Mouse (Mus musculus) urinary bladder, postnatal 4 days (tissue): ENCODE results near the gene Ankrd17.

Source experiments
- DNase-seq, 2 experiments: peaks; one replicate each; pipeline ENCODE4 v3.0.0; 2021 to 2022; ENCODE audit warnings: low spot score in 2 of 2

Gene Ankrd17

DNA sequence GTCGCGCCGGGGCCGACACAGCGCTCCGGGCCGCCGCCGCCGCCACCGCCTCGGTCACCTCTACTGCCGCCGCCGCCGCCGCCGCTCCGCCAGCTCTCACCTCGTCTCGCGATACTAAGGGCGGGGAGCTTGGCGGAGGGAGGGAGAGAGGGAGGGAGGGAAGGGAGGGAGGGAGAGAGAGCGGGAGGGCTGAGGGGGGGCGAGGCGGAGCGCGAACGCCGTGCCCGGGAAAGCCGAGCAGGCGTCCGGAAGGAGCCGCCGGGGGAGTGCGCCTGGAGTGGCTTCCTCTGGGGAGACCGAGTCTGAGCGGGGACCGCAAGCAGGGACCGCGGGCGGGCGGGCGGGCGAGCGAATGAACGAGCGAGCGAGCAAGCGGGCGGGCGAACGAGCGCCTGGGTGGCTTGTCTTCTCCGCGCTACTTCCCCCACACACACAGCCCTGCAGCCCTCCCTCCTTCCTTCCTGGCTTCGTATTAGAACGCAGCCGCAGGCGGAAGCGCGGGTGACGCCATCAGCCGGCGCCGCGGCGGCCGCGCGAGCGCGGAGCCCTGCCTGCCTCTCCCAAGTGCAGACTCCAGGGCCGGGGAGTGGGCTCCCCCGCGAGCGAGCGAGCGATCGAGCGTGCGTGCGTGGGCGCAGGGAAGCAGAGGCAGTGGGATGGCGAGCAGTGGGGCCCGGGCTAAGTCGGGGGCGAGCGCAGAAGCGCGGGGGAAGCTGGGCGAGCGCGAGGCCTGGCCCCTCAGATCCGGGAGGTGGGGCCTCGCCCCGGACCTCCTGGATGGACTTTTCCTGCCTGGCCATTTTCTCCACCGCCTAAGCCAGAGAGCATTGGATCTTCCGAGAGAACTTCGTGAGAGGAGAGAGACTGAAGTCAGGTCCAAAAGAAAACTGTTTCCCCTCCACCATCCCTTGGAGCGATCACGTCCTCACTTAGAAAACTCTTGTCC, at the start of gene Ankrd17:
Gene Ankrd17 (minus strand): TSS at position 457 of the 946 bp plus-strand sequence.
- peak; percentile 89 to 90 for DNase-seq

- no peak for DNase-seq
These were observed 48.5 kb upstream of the Ankrd17 start for GRCm38 (mm10) chr5:90414925-90415295.

DNA sequence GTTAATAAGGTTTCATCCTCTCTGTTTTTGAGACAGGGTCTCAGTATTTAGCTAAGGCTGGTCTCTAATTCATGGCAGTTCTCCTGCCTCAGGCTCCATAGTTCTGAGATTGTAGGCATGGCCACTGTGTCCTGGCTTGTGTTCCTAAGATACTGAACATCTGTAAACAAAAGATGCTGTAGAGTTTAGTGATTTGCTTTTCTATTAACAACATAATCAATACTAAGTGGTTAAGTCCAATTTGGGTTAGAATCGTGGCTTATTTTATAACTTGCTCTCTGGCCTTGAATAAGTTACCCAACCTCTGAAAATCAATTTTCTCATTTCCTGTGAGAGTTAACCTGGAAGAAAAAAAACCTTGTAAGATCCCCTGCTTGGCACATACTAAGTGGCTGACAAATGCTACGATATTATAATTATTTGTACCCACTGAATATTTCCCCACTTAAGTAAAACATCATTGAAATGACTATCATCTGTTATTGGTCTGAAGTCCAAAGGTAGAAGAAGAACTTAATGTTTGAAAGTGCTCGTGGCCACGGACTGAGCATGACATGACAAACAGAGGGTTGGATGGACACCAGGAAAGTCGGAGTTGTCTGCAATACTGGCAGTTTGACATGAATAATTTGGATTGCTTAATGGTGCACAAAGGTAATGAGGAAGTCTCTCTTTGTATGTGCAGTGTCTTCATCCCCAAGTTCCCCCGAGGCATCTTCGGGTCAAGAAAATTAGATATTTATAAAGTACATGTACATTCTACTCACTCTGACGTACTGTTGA, 48.0 kb upstream of the Ankrd17 start:
- no peak for DNase-seq

DNA sequence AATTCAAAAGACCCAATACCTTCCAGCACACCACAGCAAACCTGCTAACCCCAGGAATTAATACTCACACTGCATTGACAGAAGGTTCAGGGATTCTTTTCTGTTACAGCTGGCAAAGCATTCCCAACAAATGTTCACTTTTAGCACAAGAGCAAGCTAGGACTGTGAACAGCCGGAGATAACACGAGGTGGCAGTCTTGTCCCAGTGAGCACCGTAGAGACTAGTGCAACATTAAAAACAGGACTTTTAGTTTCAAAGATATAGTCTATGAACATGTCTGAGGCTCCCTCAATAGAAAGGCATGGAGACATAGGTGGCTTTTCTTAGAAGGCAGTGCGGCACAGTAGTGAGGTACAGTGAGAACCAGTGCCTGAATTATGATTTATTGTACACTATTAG, 38.8 kb upstream of the Ankrd17 start:
- no peak for DNase-seq

DNA sequence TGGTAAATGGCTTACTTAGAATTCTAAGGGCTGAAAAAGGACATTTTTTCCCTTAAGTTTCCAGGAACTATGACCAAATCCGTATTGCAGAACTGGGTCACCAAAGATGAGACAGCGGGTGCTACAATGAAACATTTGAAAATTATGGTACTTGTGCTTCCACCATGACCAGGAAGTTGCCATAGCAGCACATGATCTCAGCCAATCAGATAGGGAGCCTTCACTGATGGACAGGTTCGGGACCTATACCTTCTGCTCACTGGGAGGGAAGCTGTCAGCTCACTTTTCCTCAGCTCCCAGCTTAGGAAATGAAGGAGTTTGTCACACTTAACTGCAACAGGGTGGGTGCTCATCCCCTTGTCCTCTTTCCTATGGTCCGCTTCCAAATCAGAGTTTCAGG, 30.4 kb upstream of the Ankrd17 start:
- no peak for DNase-seq

DNA sequence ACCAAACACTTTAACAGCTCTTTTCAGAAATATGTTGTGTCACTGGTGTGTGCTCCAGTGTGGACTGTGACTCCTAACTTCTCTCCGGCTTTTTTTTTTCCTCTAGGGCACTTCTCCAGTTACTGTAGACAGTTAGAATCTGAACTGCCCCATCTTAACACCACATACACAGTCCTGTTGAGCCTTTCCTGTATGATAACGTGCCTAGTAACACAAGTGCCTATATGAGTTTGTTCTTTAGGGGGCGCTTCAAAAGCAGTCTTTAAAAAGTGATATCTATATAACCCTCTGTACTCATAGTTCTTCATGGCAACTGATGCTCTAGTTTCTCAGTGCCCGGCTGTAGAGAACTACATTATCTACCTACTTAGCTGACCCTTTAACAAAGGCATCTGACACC, 27.9 kb upstream of the Ankrd17 start:
- no peak for DNase-seq

DNA sequence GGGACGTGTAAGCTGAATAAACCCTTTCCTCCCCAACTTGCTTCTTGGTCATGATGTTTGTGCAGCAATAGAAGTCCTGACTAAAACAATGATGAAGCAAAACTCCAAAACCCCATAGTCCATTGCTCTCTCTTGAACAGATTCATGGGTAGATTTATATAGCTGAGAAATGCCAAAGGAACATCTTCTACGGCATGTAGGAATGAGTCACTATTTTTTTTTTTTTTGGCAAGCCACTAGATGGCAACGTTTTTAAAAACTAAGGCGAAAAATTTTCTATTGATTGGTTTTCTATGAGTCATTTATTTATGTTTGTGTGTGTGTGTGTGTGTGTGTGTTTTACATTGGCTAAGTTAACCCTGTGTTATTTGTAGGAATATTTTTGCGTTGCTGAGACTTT, 27.4 kb upstream of the Ankrd17 start:
- no peak for DNase-seq

DNA sequence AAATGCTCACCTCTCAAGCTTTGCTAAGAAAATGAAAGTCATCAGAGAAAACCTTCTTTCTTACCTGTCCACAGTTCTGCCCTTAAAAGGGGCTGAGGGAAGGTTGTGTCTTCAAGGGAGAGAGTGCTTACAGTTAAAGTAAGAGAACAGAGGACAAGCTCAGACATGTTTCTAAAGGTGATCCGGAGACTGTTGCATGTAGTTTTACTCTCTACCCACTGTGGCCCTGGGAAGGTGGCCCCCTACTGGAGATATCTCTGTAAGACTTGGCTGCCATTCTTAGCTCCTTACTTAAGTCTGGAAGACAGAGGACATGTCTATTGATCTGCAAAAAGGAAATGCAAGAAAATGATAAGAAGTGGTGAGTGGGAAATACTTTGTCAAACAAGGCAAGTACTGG, 16.7 kb upstream of the Ankrd17 start:
- no peak for DNase-seq

DNA sequence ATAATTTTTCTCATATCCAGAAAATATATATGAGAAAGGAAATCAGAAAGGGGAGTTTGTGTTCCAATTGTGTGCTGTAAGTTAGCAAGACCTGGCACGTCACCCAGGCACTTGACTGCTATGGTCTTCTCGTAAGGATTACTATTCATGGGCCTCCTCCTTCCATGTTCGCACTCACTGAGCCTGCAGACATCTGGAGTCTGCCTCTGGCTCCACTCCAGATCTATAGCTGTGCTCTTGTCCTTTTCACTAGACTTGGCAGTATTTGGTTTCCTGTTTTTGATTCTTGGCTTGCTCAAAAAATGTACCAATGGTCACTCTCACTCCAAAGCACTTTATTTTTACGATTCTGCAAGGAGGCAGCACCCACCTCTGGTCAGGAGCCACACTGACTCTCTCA, 15.1 kb upstream of the Ankrd17 start:
- no peak for DNase-seq

DNA sequence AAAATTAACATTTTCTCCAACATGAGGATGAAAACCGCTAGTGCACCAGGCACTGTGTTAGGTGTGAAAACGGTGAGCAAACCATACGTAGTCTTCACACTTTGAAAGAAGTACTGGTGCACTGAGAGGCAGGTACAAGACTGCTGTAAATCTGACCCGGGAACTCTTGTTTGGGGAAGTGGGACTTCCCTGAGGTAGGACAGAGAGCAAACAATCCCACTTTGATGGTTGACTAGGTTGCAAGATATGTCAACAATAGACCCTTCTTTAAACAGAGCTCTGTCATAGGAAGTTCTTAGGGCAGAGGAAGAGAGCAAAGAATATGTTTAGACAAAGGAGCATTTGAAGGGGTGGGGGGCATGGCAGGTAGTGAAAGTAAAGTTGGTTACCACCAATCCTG, 7.3 kb upstream of the Ankrd17 start:
- DNase-seq: no peak

- DNase-seq: no peak
These were observed 4.0 kb upstream of the Ankrd17 start for GRCm38 (mm10) chr5:90370401-90370800.

GRCm38 (mm10) chr5:90367067-90367303, 608 bp upstream of the Ankrd17 start, which contains the start of gene Gm9958:
Gm9958 (plus strand) TSS chr5:90367204.
- DNase-seq: no peak

- peak; percentile 36 to 63 for DNase-seq
These were observed 1.0 kb downstream of the Ankrd17 start for GRCm38 (mm10) chr5:90365141-90365951.

GRCm38 (mm10) chr5:90364526-90364925, 1.9 kb downstream of the Ankrd17 start:
- no peak for DNase-seq

DNA sequence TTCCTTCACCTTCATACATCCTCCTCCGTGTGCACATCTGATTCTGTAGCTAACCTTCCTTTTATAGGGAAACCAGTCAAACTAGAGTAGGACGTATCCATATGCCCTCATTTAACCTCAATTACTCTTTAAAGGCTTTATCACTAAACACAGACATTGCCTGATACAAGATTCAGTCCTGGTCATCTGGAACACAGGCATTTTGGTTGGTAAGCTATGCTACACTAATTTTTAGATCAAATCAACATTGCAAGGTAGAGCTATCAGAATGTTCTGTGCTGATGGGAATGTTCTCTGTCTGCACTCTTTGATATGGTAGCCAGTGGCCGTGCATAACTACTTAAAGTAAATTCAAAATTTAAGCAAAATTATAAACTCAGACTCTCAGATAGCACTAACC, 10.6 kb downstream of the Ankrd17 start:
- DNase-seq: no peak

- DNase-seq: no peak
These were observed 12.6 kb downstream of the Ankrd17 start for GRCm38 (mm10) chr5:90353552-90354317.

- DNase-seq: no peak
These were observed 19.5 kb downstream of the Ankrd17 start for GRCm38 (mm10) chr5:90346877-90347276.

DNA sequence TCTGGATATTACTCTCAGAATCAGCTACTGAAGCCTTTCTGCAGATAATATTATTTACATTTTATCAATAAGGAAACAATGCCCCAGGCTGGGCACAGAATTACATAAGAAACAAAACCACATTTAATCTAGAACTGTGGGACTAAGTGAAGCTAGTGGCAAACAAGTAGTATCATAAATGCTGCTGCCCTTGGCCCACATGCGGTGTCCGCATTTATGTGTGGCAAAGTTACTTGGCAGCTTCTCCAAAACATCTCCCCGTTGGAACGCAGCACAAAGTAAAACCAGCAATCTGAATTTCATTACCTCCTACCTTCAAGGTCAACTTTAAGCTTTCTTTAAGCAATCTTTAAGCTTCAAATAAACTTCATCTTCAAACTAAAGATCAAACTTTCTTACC, 25.5 kb downstream of the Ankrd17 start:
- DNase-seq: no peak

DNA sequence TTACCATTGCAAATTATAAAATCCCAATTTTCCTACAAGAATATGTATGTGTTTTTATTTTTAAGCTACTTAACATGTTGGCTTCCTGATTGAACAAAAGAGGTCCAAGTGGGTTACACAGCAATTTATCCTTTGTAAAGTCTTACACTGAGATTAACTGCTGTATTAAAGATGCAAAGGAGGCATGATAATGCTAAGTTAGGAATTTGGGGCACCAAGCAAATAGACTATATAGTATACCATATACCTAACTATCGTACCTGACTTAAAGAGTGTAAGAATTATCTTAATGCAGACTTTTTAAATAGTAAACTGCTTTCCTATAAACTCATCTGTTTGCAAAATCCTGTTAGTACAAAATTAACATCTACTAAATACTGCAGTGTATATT, 26.4 kb downstream of the Ankrd17 start:
- DNase-seq: no peak

DNA sequence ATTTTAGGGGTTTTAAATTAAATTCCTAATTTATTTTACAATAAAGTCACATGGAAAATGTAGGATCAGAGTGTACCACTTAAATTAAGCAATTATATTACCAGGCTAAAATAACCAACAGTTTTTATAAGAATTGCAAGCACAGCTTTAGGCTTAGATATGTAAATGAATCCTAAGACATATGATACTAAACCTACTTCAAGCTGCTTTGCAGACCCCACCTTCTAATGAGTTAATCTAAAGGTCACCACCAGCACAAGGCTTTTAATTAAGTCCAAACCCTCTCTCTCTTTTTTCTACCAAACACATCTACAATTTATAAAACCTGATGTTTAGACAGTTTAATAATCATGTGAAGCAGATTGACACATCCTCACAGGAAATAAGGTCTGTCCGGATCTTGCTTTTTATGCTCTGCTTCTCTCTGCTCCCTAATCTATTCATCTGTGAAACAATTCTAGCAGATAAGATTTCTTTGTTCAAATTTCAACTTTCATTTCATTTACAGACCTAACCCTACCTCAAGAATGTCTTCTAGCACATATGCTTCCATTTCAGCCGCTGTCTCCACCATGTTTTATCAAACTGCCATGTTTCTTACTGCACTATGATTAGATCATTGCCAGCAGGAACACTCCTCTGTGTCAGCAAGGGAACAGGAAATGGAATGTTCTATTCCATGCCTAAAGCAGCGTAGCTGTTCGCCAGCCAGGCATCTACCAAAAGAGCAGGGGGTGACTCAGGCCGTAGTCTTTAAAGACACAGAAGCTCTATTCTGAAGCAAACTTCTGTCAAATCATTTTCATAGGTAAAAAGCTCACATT, 27.0 kb downstream of the Ankrd17 start:
- DNase-seq: peak in 1 of 2 experiments; percentile 25
